Mouse (Mus musculus): ENCODE measurements around the gene Numb.

Numb gene

DNA sequence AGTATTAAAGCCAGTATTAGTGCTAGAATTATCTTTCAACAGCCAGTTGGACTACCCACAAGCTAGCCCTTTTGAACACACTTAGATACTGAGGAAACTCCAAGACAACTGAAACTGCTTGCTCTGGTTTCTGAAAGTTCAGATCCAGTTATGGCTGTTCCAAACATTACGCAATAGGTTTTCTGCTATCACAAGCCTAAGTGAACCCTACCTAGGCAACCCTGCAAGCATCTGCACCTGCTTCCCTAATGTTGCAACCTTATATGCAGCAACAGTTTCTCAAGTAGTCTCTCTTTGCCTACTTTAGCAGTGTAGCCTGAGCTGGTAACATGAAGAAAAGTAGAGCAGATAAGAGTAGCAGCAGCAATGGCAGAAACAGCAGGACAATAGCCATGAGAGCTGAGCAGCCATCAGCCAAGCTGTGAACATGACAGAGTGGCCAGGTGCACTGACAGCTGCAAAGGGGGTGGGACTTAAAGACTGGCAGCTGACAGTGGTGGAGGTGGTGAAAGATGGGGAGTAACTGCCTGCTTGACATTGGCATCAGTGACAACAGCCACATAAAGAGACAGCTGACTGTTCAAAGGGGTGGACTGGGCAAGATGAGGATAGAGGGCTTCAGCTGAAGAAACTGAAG, 73.0 kb downstream of the Numb start:
- no peak for DNase-seq

GRCm38 (mm10) chr12:83847877-83848276, 73.9 kb downstream of the Numb start:
- DNase-seq: no peak

GRCm38 (mm10) chr12:83842678-83843440, 78.9 kb downstream of the Numb start:
- DNase-seq: no peak

DNA sequence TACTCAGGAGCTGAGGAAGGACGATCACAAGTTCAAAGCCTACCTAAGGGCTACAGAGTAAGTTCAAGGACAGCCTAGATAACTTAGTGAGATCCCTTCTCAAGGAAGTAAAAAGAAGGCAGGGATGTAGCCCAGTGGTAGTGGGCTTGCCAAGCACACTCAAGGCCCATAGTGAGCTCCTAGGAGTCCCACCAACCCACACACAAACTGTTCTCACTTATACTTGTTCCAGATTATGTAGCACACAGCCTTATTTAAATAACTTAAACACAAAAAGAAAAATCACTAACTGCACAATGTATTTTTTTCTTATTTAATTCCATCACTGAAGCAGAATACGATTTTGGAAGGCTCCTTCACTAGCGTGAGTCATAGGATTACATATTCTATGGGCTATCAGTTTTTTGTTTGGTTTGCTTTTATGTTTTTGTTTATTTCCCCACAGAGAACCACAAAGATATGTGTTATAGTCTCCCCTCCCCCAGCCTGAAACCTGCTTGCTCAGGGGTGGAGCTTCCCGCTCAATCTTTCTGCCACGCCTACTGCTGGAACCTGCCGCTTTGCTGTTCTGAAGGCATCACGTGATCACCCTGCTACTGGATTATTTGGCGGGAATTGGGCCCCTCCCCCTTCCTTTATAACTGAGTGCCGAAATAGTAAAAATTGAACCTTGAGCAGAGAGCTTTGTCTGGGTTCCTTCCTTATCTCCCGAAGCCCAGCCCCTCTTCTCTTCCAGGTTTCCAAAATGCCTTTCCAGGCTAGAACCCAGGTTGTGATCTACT, 80.1 kb downstream of the Numb start:
- no peak for DNase-seq

GRCm38 (mm10) chr12:83833979-83834378, 87.8 kb downstream of the Numb start:
- no peak for DNase-seq

GRCm38 (mm10) chr12:83830424-83830823, 91.3 kb downstream of the Numb start:
- DNase-seq: no peak

DNA sequence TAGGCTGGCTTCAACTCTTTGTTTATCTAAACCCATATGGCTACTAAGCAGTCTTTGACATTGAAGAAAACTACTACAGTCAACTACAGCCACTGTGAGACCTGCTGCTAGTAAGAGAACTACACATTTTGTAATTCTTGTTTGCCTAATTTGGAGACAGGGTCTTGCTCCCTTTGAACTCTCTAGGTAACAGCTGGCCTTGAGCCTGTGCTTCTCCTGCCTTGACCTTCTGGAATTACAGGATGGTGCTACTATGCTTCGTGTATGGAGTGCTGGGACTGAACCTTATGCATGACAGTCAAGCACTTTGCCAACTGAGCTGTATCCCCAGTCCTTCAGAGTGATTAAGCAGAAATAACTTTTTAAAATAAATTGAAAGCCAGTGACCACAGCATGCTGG, 105.1 kb downstream of the Numb start:
- DNase-seq: no peak

DNA sequence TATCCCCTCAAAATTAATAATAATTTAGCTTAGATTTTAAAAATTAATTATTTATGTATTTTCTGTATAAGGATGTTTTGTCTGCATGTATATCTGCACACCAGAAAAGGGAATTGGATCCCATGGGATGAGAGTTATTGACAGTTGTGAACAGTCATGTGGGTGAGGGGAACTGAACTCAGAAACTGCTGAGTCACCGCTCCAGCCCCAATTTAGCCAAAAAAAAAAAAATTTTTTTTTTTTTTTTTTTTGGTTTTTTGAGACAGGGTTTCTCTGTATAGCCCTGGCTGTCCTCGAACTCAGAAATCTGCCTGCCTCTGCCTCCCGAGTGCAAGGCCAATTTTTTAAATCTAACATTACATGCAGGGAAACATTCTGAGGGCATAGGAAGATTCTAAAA, 109.8 kb downstream of the Numb start:
- DNase-seq: no peak

- DNase-seq: no peak
Observed at GRCm38 (mm10) chr12:83803641-83804040, 118.1 kb downstream of the Numb start.

DNA sequence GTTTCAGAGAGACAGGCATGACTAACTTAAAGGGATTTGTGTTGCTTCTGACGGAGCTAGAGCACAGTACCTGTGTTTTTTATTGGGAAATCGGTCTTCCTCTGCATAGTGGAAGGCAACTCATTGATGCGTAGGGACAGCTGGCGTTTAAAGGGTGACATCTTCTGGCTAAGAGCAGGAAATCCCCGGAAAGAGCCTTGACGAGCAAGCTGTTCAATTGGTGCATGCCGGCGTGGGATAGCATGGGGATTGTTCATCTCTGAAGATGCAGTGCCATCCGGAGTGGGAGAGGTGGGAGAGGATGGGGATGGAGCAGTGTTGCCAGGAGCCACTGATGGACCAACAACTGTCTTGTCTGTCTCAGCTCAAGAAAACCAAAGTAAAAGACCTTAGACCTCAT, 120.8 kb downstream of the Numb start:
- no peak for DNase-seq

DNA sequence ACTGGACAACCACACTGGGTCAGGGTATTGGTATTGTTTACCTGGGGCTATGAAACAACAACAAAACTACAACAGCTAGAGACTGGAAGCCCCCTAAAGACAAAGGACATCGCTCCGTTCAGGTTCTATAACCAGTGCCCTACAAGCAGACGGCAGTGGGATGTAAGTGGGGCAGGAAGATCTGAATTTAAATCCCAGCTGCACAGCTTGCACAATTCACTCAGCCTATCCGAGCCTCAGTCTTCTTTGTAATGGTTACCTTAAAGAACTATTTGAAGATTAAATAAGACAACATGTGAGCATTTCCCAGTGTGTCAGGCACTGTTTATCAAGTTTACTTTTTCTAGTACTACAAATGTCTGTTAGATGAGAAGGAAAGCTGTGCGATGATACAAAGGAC, 123.4 kb downstream of the Numb start:
- no peak for DNase-seq

DNA sequence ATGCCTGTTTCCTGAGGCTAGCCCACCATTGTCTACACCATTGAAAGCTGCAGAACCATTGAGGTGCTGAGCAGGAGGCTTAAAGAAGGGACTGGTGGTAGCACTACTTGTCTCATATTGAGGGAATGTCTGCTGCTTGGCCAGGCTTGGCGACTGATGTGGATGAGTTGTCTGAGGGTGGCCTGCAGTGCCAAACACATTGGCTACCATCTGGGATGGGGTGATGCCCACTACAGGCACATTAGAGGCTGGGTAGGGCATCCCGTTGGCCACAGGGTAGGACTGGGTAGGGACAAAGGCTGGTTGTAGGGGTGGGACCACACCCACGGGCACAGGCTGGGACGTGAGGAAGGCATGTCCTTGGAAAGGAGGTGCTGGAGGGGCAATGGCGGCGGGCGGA, 126.1 kb downstream of the Numb start:
- no peak for DNase-seq

GRCm38 (mm10) chr12:83795051-83795450, 126.7 kb downstream of the Numb start:
- peak; percentile 37 to 52 for DNase-seq

GRCm38 (mm10) chr12:83792706-83793410, 128.9 kb downstream of the Numb start:
- peak; percentile 21 to 27 for DNase-seq

- no peak for DNase-seq
Observed at GRCm38 (mm10) chr12:83791737-83792136, 130.0 kb downstream of the Numb start.

GRCm38 (mm10) chr12:83790749-83791148, 131.0 kb downstream of the Numb start:
- no peak for DNase-seq

DNA sequence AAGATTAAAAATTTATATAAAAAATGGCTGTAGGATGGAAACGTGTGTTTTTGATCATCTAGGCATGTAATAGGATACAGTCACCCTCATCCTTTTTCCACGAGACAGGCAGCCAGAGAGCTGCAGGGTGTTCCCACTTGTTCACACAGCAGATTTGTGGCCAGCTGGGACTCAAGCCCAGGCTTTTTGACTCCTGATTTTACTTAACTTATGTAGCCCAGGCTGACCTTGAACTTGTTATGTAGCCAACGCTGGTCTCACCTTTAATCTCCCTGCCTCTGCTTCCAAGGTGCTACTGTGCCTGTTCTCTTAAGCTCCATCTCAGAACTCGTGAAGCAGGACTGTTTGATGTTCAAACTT, 132.0 kb downstream of the Numb start:
- no peak for DNase-seq

- no peak for DNase-seq
Observed at GRCm38 (mm10) chr12:83789051-83789780, 132.5 kb downstream of the Numb start.

- DNase-seq: no peak
Observed at GRCm38 (mm10) chr12:83785305-83785704, 136.4 kb downstream of the Numb start.

DNA sequence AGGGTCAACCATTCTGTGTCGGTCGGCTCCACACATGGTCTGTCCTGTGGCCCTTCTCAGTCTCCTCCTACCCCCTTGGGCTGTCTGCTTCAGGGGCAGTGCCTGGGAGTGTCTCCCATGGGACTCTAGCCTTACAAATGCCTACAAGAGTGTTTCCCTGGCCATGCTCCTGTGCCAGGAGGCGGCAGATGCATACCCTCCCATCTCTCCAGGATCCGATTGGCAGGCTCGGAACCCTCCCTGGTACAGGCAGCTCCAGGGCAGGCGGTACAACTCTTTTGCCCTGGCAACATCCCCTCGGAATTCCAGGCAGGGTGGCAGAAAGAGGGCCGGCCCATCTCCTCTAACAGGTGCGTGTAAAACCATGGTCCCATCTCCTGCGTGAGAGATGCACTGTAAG, 139.1 kb downstream of the Numb start:
- DNase-seq: no peak

DNA sequence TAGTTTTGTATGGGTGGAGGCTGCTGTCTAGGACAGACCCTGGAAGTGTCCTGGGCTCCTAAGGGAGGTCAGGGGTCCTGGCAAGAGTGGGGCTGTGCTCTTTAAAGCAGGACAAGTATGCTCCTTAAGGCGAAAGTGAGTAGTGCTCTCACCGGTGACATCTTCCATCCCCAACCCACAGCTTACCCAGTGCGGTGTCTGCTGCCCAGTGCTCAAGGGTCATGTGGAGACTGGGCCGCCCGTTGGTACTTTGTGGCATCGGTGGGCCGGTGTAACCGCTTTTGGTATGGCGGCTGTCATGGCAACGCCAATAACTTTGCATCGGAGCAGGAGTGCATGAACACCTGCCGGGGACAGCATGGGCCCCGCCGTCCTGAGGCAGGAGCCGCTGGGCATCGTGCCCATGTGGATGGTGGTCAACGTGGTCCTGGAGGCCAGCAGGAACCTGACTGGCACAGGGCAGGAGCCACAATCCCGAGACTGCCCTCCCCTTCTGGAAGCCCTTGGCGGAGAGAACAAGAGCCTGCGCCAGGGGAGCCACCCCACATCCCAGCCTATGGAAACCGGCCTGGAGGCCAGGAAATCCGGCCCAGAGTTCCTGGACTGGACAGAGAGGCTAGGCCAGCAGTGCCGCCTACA, 140.0 kb downstream of the Numb start:
- no peak for DNase-seq

DNA sequence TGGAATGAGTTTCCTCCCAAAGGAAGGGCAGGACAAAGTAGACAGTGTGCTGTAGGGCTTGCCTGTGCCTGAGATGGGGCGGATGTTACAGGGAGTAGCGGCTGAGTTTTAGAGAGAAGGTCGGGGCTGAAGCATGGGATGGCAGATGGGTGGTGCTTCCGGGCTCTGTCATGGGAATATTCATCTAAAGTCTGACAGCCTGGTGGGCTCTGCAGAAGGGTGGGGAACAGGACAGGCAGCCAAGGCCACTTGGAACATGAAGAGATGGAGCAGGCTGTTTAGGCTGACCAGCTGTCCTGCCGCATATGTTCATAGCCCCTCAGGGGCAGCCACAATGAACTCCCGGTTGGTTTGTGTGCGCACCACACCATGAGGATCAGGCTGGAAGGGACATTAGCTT, 140.5 kb downstream of the Numb start:
- no peak for DNase-seq
